Mouse (Mus musculus) midbrain, embryonic 11.5 days (tissue): Measurements from ENCODE around the gene Cda. TPM values are rescaled to one million over a fixed set of nuclear protein-coding genes. Genes with fewer than 3 reads are reported as not detected.

ENCODE experiments used
- ATAC-seq: fragments of 200-750 bp; cut with Nextera tagmentation; 2 replicates; pipeline ENCODE4 v1.8.0; 2017; ENCODE audit warnings: moderate TSS enrichment, moderate library complexity; ENCODE audit not compliant: low FRiP score
- DNase-seq: peaks from one replicate; pipeline ENCODE4 v3.0.0; 2015; ENCODE audit warnings: low spot score; ENCODE audit errors: missing footprints
- H3K27ac ChIP-seq: fragments of 300-500 bp; sonication (generic); 2 replicates; pipeline ENCODE4 v1.5.1; 2014; ENCODE audit warnings: low read depth, low read length
- H3K27me3 ChIP-seq: fragments of 300-500 bp; sonication (generic); 2 replicates; pipeline ENCODE4 v1.6.1; 2014; ENCODE audit warnings: mild to moderate bottlenecking, low read length, moderate library complexity, mixed read lengths; ENCODE audit not compliant: control insufficient read depth, insufficient read depth
- H3K36me3 ChIP-seq: fragments of 300-500 bp; sonication (generic); 2 replicates; pipeline ENCODE4 v1.6.1; 2014; ENCODE audit warnings: mild to moderate bottlenecking, low read length, moderate library complexity, mixed read lengths; ENCODE audit not compliant: control insufficient read depth, insufficient read depth
- H3K4me1 ChIP-seq: fragments of 300-500 bp; sonication (generic); 2 replicates; pipeline ENCODE4 v1.6.1; 2014; ENCODE audit warnings: low read length; ENCODE audit not compliant: control insufficient read depth, insufficient read depth
- H3K4me2 ChIP-seq: fragments of 300-500 bp; sonication (generic); 2 replicates; pipeline ENCODE4 v1.6.1; 2014; ENCODE audit warnings: mild to moderate bottlenecking, moderate library complexity
- H3K4me3 ChIP-seq: fragments of 300-500 bp; sonication (generic); 2 replicates; pipeline ENCODE4 v1.5.1; 2014; ENCODE audit warnings: low read depth, low read length
- H3K9ac ChIP-seq: fragments of 300-500 bp; sonication (generic); 2 replicates; pipeline ENCODE4 v1.6.1; 2014; ENCODE audit warnings: low read length
- H3K9me3 ChIP-seq: fragments of 300-500 bp; sonication (generic); 2 replicates; pipeline ENCODE4 v1.6.1; 2016; ENCODE audit warnings: low read length; ENCODE audit not compliant: control insufficient read depth
- WGBS: fragments of 180-500 bp; shearing (Covaris S2); extraction: QIAGEN DNeasy Blood & Tissue Kit; methylation state at CpG from one replicate; pipeline ENCODE4 v1.1.7; 2014; 5-methylcytosine and 5-hydroxymethylcytosine counted together
- polyA plus RNA-seq: library from polyadenylated mRNA; unstranded; fragments of >200 nt; fragmentation: Nextera tagmentation; extraction: Ambion mirVana; gene quantifications from 2 replicates; pipeline ENCODE4 v1.2.1, GENCODE M21; 2014

Gene Cda
- 1.7 and 2.0 TPM in 2 replicates for polyA plus RNA-seq

GRCm38 (mm10) chr4:138367641-138368497 is at the start of gene Cda:
Cda (minus strand) TSS chr4:138367992.
- Histone ChIP-seq H3K9me3 (no peaks in the 10 kb centered on the region), H3K36me3 (no peaks in the 10 kb centered on the region), H3K27ac (no peak within 1 kb of the TSS), H3K27me3 (peaks cover 2% of the 10 kb centered on the region), H3K4me3 (peak within 1 kb of the TSS; percentile 25), H3K9ac (peak within 1 kb of the TSS; percentile 55), H3K4me2 (peak within 1 kb of the TSS; percentile 57), H3K4me1 (peaks cover 7% of the 10 kb centered on the region)
- peak; percentile 87 for DNase-seq
- ATAC-seq = peak; percentile 72
- 11% methylated on average over 34 of the region's 34 CpGs for WGBS

GRCm38 (mm10) chr4:138416414-138416813 is 48.6 kb upstream of the Cda start:
- DNase-seq = no peak
- Histone ChIP-seq H3K27me3 (no peaks in the 10 kb centered on the region), H3K27ac (no peak overlapping the region), H3K4me1 (no peaks in the 10 kb centered on the region), H3K4me3 (no peak overlapping the region), H3K9ac (no peak overlapping the region), H3K36me3 (no peaks in the 10 kb centered on the region), H3K4me2 (no peak overlapping the region), H3K9me3 (no peaks in the 10 kb centered on the region)
- WGBS = 51% methylated on average over 5 of the region's 5 CpGs
- no peak for ATAC-seq

GRCm38 (mm10) chr4:138415991-138416390 is 48.2 kb upstream of the Cda start:
- H3K36me3 ChIP-seq = no peaks in the 10 kb centered on the region
- no peaks in the 10 kb centered on the region for H3K27me3 ChIP-seq
- DNase-seq (no peak), ATAC-seq (no peak)
- H3K9ac ChIP-seq = no peak overlapping the region
- H3K4me3 ChIP-seq = no peak overlapping the region
- 80% methylated on average over 3 of the region's 3 CpGs for WGBS
- no peaks in the 10 kb centered on the region for H3K4me1 ChIP-seq
- no peak overlapping the region for H3K27ac ChIP-seq
- no peaks in the 10 kb centered on the region for H3K9me3 ChIP-seq
- H3K4me2 ChIP-seq = no peak overlapping the region

- ATAC-seq (no peak), DNase-seq (no peak)
- no peak overlapping the region for H3K4me2 ChIP-seq
- H3K9ac ChIP-seq = no peak overlapping the region
- H3K9me3 ChIP-seq = no peaks in the 10 kb centered on the region
- H3K4me1 ChIP-seq = no peaks in the 10 kb centered on the region
- H3K4me3 ChIP-seq = no peak overlapping the region
- 27% methylated on average over 6 of the region's 6 CpGs for WGBS
- no peaks in the 10 kb centered on the region for H3K27me3 ChIP-seq
- no peaks in the 10 kb centered on the region for H3K36me3 ChIP-seq
- no peak overlapping the region for H3K27ac ChIP-seq
These were observed 46.9 kb upstream of the Cda start for GRCm38 (mm10) chr4:138414725-138415124.

- DNase-seq = peak; percentile 62
- no peaks in the 10 kb centered on the region for H3K27me3 ChIP-seq
- 53% methylated on average over 7 of the region's 7 CpGs for WGBS
These were observed 43.8 kb upstream of the Cda start for GRCm38 (mm10) chr4:138411504-138412121.

GRCm38 (mm10) chr4:138411011-138411410 is 43.2 kb upstream of the Cda start:
- Histone ChIP-seq H3K9me3 (no peaks in the 10 kb centered on the region), H3K36me3 (no peaks in the 10 kb centered on the region), H3K9ac (no peak overlapping the region), H3K4me3 (no peak overlapping the region), H3K27me3 (no peaks in the 10 kb centered on the region), H3K4me2 (no peak overlapping the region), H3K4me1 (no peaks in the 10 kb centered on the region), H3K27ac (no peak overlapping the region)
- no peak for DNase-seq
- ATAC-seq = no peak
- 9% methylated on average over 5 of the region's 5 CpGs for WGBS

More at GRCm38 (mm10) chr4:138411504-138412121, 43.8 kb upstream of the Cda start:
- H3K4me3 ChIP-seq = no peak overlapping the region
- H3K9ac ChIP-seq = no peak overlapping the region
- H3K36me3 ChIP-seq = no peaks in the 10 kb centered on the region
- H3K4me1 ChIP-seq = no peaks in the 10 kb centered on the region
- H3K9me3 ChIP-seq = no peaks in the 10 kb centered on the region
- H3K4me2 ChIP-seq = no peak overlapping the region
- no peak for ATAC-seq
- no peak overlapping the region for H3K27ac ChIP-seq

- Histone ChIP-seq H3K9me3 (no peaks in the 10 kb centered on the region), H3K4me1 (no peaks in the 10 kb centered on the region), H3K27me3 (no peaks in the 10 kb centered on the region), H3K9ac (no peak overlapping the region), H3K4me2 (no peak overlapping the region), H3K36me3 (no peaks in the 10 kb centered on the region), H3K4me3 (no peak overlapping the region), H3K27ac (no peak overlapping the region)
- no peak for ATAC-seq
- DNase-seq = peak; percentile 19
- 88% methylated on average over 12 of the region's 13 CpGs for WGBS
These were observed 39.8 kb upstream of the Cda start for GRCm38 (mm10) chr4:138407479-138408194.

- H3K27me3 ChIP-seq = no peaks in the 10 kb centered on the region
- no peak overlapping the region for H3K4me3 ChIP-seq
- no peak for ATAC-seq
- no peaks in the 10 kb centered on the region for H3K9me3 ChIP-seq
- H3K4me2 ChIP-seq = no peak overlapping the region
- 0% methylated on average over 2 of the region's 2 CpGs for WGBS
- no peaks in the 10 kb centered on the region for H3K36me3 ChIP-seq
- no peak overlapping the region for H3K9ac ChIP-seq
- no peak for DNase-seq
- H3K4me1 ChIP-seq = no peaks in the 10 kb centered on the region
- no peak overlapping the region for H3K27ac ChIP-seq
These were observed 37.0 kb upstream of the Cda start for GRCm38 (mm10) chr4:138404806-138405205.

GRCm38 (mm10) chr4:138396711-138397110 is 28.9 kb upstream of the Cda start:
- H3K27me3 ChIP-seq = peaks cover 55% of the 10 kb centered on the region
- no peak overlapping the region for H3K9ac ChIP-seq
- ATAC-seq (no peak), DNase-seq (peak; percentile 87)
- peak overlapping the region; percentile 29; the same call in 1 of the 2 replicates for H3K4me3 ChIP-seq
- peak overlapping the region; percentile 43 for H3K4me2 ChIP-seq
- H3K36me3 ChIP-seq = no peaks in the 10 kb centered on the region
- H3K27ac ChIP-seq = no peak overlapping the region
- 2% methylated on average over 8 of the region's 8 CpGs for WGBS
- no peaks in the 10 kb centered on the region for H3K9me3 ChIP-seq
- H3K4me1 ChIP-seq = peaks cover 12% of the 10 kb centered on the region
